Mouse (Mus musculus) spleen, adult 2 months (tissue): ENCODE results near the gene Ctrc.

ENCODE experiments used
- CTCF ChIP-seq: fragments of 200-500 bp; IDR thresholded peaks from 2 replicates; pipeline ENCODE4 v1.5.1; 2011; ENCODE audit warnings: mild to moderate bottlenecking, inconsistent platforms; ENCODE audit not compliant: insufficient read depth, insufficient read length, insufficient replicate concordance; ENCODE audit errors: extremely low read depth
- POLR2A ChIP-seq: fragments of 200-500 bp; IDR thresholded peaks from 2 replicates; pipeline ENCODE4 v1.6.1; 2011; ENCODE audit warnings: low read depth, low read length, inconsistent platforms

DNA sequence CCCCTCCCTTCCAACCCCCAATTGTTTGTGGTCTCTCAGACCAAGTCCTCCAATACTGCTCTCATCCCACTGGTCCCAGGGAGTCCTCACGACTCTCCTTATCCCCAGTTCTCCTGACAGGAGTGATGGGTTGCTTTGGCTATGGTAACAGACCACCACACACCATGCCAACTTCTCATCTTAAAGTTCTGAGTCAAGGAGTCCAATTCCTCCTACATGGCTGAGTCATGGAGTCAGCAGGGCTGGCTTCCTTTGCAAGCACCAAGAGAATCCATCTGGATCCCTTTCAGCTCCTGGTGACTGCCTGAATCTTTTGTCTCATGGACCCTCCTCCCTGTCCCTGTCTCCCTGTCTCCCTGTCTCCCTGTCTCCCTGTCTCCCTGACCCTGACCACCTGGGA is 12.2 kb downstream of the Ctrc start:
- TF ChIP-seq CTCF (no peak), POLR2A (no peak)
